In genomic region chr13:35947354-35948000, GRCm38 (mm10) we compare ENCODE assay signal across 9 mouse cellular contexts. TPM values are rescaled to one million over a fixed set of nuclear protein-coding genes. Genes with fewer than 3 reads are reported as not detected.
DNase-seq lines count a peak whose midpoint lies in the region; TF ChIP-seq lines count a peak whose summit lies in the region.
"Had no signal": no experiment of that assay in that cellular context is flagged by ENCODE, and none has a peak within 500 bp of the region (broad histone marks: within the 10 kb centered on the region; RNA-seq: fewer than 3 reads in every experiment).

No protein-coding gene starts in this region.

- in situ Hi-C loops in CH12.LX (cut with MboI; ENCODE audit: low pct_ligation_motif_present, low pct_unique_long_range_greater_than_20kb, low sequenced_read_pairs), result loop anchor here (25.0 kb wide), 1 partner anchor 910 kb away; the partner anchor contains the start of gene Eci2

- H3K27ac ChIP-seq in CH12.LX (ENCODE audit: insufficient read depth, low read depth), result no peak overlapping the region
- H3K27ac ChIP-seq: limb, embryonic 12.5 days had no signal

- TF ChIP-seq EP300 in CH12.LX (IDR thresholded peaks at IDR 0.05; ENCODE audit: low read length), result no peak

- peak; percentile 86 to 94 for TF ChIP-seq CTCF in CH12.LX (conservative IDR thresholded peaks at IDR 0.05 in 1 of 2, IDR thresholded peaks at IDR 0.05 in 1 of 2; ENCODE audit: low read depth in 2 of 2, low read length in 2 of 2)

- no peak overlapping the region for H3K9ac ChIP-seq in CH12.LX (ENCODE audit: insufficient read depth, low read depth)
- H3K9ac ChIP-seq: limb, embryonic 12.5 days had no signal

- TF ChIP-seq RAD21 in CH12.LX (IDR thresholded peaks at IDR 0.05; ENCODE audit: low read depth, low read length), result peak; percentile 96

- H3K4me3 ChIP-seq in CH12.LX (replicated peaks in 1 of 3; ENCODE audit: low read depth in 2 of 3, low read length in 2 of 3, poor library complexity in 1 of 3), result no peak overlapping the region
- H3K4me3 ChIP-seq: limb, embryonic 12.5 days had no signal

- no peaks in the 10 kb centered on the region for H3K27me3 ChIP-seq in CH12.LX (replicated peaks)

- peak; percentile 80 for DNase-seq in CH12.LX (ENCODE audit: extremely low read depth)
- peak; percentile 77 for DNase-seq in adrenal gland, postnatal 25 days
- peak; percentile 67 for DNase-seq in embryo, embryonic 9.5 days (ENCODE audit: extremely low spot score)
- DNase-seq in gastrocnemius, postnatal 4 days (ENCODE audit: low spot score in 2 of 2), result peak; percentile 58 to 77
- DNase-seq in kidney, postnatal 25 days, result peak; percentile 60 to 77
- peak; percentile 45 to 56 for DNase-seq in lung, adult 18-20 months
- DNase-seq in ovary, adult 18-20 months (ENCODE audit: low spot score), result peak; percentile 18
- peak; percentile 69 for DNase-seq in thymus, postnatal 0 days (ENCODE audit: low spot score)

- H3K79me2 ChIP-seq in CH12.LX (replicated peaks; ENCODE audit: control insufficient read depth, extremely low read depth, insufficient read depth, poor library complexity, severe bottlenecking), result no peaks in the 10 kb centered on the region

- no peak overlapping the region for H3K4me2 ChIP-seq in CH12.LX (ENCODE audit: insufficient read depth, low read depth, poor library complexity, severe bottlenecking)
- H3K4me2 ChIP-seq: limb, embryonic 12.5 days had no signal

- H3K4me1 ChIP-seq in CH12.LX (ENCODE audit: control insufficient read depth in 1 of 2, insufficient read depth in 2 of 2), result peaks cover 4 to 29% of the 10 kb centered on the region in 2 experiments; a peak in 2 of 4 replicates

- TF ChIP-seq POLR2A in CH12.LX (IDR thresholded peaks at IDR 0.05; ENCODE audit: low read depth, low read length), result no peak

- peaks cover 11% of the 10 kb centered on the region for H3K9me3 ChIP-seq in CH12.LX (replicated peaks; ENCODE audit: low read length)
- H3K9me3 ChIP-seq: limb, embryonic 12.5 days had no signal

- dilution Hi-C loops in CH12.LX (cut with MboI; ENCODE audit: extremely low pct_ligation_motif_present, extremely low pct_unique_long_range_greater_than_20kb, low sequenced_read_pairs), result no loop called here

- peaks cover 0 to 9% of the 10 kb centered on the region in 2 experiments for H3K36me3 ChIP-seq in CH12.LX (replicated peaks in 1 of 2; ENCODE audit: control insufficient read depth in 1 of 2, insufficient read depth in 1 of 2, low read length in 1 of 2)
- H3K36me3 ChIP-seq: limb, embryonic 12.5 days had no signal

TF ChIP-seq in CH12.LX, 34 proteins besides CTCF, POLR2A, EP300 and RAD21:
- no peak for TF ChIP-seq TCF12 (IDR thresholded peaks at IDR 0.05; ENCODE audit: low read depth, low read length)
- TF ChIP-seq SMC3 (IDR thresholded peaks at IDR 0.05; ENCODE audit: low read depth, low read length), result peak; percentile 93
- 0 out of 2 replicates have a peak, but pooled peaks have one; percentile 36 for TF ChIP-seq MYC (IDR thresholded peaks at IDR 0.05; ENCODE audit: low read depth, low read length)
- peak; percentile 78 for TF ChIP-seq ZC3H11A (IDR thresholded peaks at IDR 0.05; ENCODE audit: low read depth, low read length)

RNA-seq across cellular contexts. Expression of gene Ppp1r3g, which starts 11.2 kb away (rescaled TPM):
- total RNA-seq in CH12.LX (2012; rRNA removed) (0.38 TPM in 1 of 2 replicates, not detected in the other), CH12.LX (2014; rRNA removed) (0.09 TPM in 1 of 2 replicates, not detected in the other)
- 0.13 and 0.16 TPM in 2 replicates for polyA plus RNA-seq in CH12.LX (2012; ENCODE audit: insufficient read length, low read depth)
- 0.38 and 0.43 TPM in 2 replicates for total RNA-seq in adrenal gland, postnatal 25 days (2021)
- total RNA-seq in gastrocnemius, postnatal 4 days (2021), result under 1 TPM; 0.15 to 0.18 TPM
- polyA plus RNA-seq in thymus, postnatal 0 days (2015; fragmentation: Nextera tagmentation; extraction: Ambion mirVana), result not detected in 2 replicates

RNA-seq across cellular contexts. Expression of gene Rpp40, which starts 41.3 kb away (rescaled TPM):
- total RNA-seq in CH12.LX (2012; rRNA removed) (44.6 and 56.0 TPM in 2 replicates), CH12.LX (2014; rRNA removed) (77.4 and 95.6 TPM in 2 replicates)
- 63.5 and 67.2 TPM in 2 replicates for polyA plus RNA-seq in CH12.LX (2012; ENCODE audit: insufficient read length, low read depth)
- 19.0 and 20.7 TPM in 2 replicates for total RNA-seq in adrenal gland, postnatal 25 days (2021)
- total RNA-seq in gastrocnemius, postnatal 4 days (2021), result 10 to 100 TPM; 13.3 to 13.9 TPM
- 17.9 and 18.5 TPM in 2 replicates for polyA plus RNA-seq in thymus, postnatal 0 days (2015; fragmentation: Nextera tagmentation; extraction: Ambion mirVana)

Comparison
In these comparisons a context has a peak if more than half of its experiments do, and no peak if none do; other contexts are left out.
1. DNase-seq: peak in every context shown above with its lines; median percentile 80 in CH12.LX; 77 in adrenal gland, postnatal 25 days; 69 in thymus, postnatal 0 days; 68 in kidney, postnatal 25 days; 68 in gastrocnemius, postnatal 4 days; 67 in embryo, embryonic 9.5 days; 50 in lung, adult 18-20 months; 18 in ovary, adult 18-20 months.